Mouse (Mus musculus) left cerebral cortex, postnatal 36 days (tissue): ENCODE data around the gene Nfatc4. TPM values are rescaled to one million over a fixed set of nuclear protein-coding genes. Genes with fewer than 3 reads are reported as not detected.

Source experiments
- DNase-seq, 2 experiments: peaks; one replicate each; pipeline ENCODE4 v3.0.0; 2021 to 2022; ENCODE audit warnings: low spot score in 2 of 2, mixed read lengths in 1 of 2
- intact Hi-C: fragments of 180-260 bp; cut with DNase I; formaldehyde crosslinking; loops from one replicate; pipeline ENCODE4 v1.15.1; 2025
- total RNA-seq, 2 experiments: library from RNA; stranded (reverse); gene quantifications; 2 replicates each; pipeline ENCODE4 v1.2.3; 2021

The Nfatc4 gene
- total RNA-seq, 2 experiments from 2014 or later, result 1.8 TPM

DNA sequence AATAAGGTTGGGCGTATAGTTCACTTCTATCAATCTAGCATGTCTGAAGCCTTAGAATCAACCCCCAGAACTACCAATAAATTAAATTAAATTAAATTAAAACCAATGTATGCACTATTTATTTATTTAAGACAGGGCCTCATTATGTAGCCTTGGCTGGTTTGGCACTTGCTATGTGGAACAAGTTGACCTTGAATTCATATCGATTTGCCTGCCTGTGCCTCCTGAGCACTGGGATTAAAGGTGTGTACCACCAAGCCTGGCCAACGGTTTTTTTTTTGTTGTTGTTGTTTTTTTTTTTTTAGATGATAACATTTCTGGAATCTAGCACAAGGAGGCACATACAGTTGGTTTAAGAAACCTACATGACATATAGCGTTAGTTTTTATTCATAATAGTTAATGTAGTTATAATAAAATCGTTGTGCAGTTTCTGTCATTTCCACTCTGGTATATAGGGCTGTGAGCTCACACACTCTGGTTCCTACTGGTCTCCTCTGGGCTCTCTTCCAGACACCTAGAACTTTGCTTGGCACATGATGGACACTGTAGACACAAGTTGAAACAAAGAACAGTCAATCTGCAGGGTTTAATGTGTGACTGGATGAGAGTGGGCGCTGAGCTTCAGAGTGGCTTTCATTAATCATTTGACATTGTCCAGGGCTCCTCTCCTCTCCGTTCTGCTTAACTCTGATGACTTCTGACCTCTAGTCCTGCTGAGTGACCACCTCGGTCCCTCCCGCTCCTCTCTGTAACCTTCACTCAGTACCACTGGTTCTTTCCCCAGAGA is 22.8 kb downstream of the Nfatc4 start:
- intact Hi-C loops, result no loop called here

DNA sequence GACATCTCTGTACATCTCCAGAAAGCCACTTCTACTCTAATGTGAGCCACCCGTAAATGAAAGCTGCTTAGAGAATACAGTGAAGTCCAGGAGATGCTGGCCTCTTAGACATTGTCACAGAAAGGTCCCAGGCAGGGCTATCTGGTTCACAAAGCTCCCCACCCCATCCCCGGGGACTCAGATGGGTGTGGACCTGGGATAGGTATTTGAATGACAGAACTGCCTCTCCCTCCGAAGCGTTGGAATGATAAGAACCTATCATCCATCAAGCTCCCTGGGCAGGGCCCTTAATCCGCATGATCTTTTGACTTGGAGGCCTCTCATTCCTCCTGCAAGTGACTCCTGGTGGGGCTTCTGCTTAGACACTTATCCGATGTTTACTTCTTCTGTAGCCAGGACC is 27.9 kb downstream of the Nfatc4 start:
- DNase-seq, result no peak
- intact Hi-C loops, result no loop called here

More for the DNA sequence above, 22.8 kb downstream of the Nfatc4 start:
- DNase-seq, result no peak

- intact Hi-C loops, result no loop called here
- DNase-seq, result no peak
These were observed 30.0 kb downstream of the Nfatc4 start for GRCm38 (mm10) chr14:55852646-55853551.

GRCm38 (mm10) chr14:55853621-55854285 is 30.8 kb downstream of the Nfatc4 start, which contains the start of gene Nynrin:
TSS of gene Nynrin (plus strand) at chr14:55854010.
- DNase-seq, result no peak
- intact Hi-C loops, result no loop called here

DNA sequence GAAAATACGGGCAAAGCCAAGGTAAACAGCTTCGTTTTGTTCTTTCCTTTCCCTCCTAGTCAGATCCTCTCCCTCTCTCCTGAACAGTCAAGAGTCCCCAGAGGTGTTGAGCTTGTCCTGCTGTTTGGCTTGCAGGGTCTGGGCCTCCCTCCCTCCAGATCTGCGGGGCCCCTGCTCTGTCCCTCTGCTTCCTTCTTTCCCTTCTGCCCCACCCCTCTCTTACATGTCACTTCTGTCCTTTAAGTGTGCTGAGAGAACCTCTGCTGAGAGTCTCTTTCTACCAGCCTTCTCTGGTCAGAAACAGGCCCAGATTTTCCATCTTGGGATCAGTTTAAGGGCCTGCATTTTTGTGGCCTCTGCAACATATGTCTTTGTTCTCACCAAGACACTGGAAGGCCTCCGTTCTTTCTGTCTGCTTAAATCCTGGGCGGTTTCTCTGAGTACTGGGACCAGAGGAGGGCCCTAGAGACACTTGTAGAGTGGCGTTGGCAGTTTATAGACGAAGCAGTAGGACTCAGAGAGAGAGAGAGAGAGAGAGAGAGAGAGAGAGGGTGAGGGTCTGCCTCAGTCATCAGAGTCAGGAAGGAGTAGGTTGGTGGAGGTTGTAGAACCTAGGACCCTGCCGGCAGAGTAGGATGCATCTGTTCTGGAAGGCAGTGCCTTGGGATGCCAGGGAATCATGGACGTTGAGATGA is 31.6 kb downstream of the Nfatc4 start:
- intact Hi-C loops, result no loop called here

DNA sequence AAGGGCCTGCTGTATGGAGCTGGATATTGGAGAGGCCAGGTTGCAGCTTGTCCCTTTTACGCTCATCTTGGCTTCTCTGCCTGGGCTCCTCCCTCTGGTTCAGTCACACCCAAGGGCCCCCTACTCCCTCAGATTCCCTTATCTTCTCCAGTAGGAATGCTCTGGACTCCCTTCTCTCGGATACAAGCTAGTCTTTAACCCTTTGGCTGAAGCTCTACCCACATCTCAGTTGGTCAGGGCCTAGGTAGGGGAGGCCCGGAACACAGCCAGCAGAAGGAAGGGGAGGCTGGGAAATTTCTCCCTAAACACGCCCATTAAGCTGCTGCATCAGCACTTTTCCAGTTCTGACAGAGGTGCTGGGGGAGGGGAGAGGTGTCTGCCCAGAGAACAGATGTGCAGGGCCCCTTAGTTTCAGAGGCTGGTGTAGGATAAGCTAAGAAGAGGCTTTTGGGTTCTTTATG is 32.2 kb downstream of the Nfatc4 start:
- intact Hi-C loops, result no loop called here
- DNase-seq, result no peak

More for the DNA sequence above, 31.6 kb downstream of the Nfatc4 start:
- DNase-seq, result no peak

DNA sequence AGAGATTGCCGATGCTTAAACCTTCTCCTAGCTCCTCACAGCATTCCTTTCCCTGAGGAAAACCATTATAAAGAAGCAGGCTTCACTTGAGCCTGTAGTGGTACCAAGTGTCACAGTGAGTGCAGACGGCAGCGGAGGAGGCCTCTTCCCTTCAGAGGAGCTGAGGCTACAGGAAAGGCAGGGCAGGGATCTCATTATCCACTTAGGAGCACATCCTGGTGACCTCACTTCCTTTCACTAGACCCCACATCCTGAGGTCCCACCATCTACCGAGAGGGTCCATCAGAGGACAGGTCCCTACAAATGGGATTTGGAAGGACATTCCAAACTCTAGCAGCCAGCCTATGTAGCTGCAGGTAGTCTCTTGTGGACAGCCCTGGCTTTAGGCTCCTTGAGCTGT is 34.6 kb downstream of the Nfatc4 start:
- no peak for DNase-seq
- intact Hi-C loops, result no loop called here

GRCm38 (mm10) chr14:55862186-55862585 is 39.2 kb downstream of the Nfatc4 start:
- no peak for DNase-seq
- intact Hi-C loops, result loop anchor here (2.0 kb wide), 1 partner anchor 77 kb away; the partner anchor contains the start of gene Adcy4

- no peak for DNase-seq
- intact Hi-C loops, result loop anchor here (2.0 kb wide), 1 partner anchor 78 kb away; the partner anchor contains the start of gene Adcy4
These were observed 40.0 kb downstream of the Nfatc4 start for GRCm38 (mm10) chr14:55862970-55863369.

DNA sequence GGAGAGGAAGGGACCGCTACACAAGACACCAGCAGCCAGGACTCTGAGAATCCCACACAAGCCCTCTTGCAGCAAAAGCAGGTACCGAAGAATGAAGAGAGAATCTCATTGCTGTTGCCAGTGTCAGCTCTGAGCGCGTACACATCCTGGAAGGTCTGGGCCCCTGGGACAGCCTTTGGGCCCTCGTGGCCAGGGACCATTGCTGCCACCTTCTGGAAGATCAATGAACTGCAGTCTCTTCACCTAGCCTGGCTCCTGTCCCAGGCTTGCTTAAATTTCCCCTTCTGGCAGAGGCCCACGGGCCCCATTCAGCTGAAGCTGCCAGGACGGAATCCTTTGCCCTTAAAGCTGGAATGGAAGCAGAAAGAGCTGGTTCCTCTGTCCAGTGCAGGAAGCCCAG is 40.8 kb downstream of the Nfatc4 start:
- DNase-seq, result peak; percentile 45 to 61
- intact Hi-C loops, result loop anchor here (2.0 kb wide), 2 partner anchors 41 to 79 kb away; partner anchors contain the start of genes Adcy4 and Nfatc4

GRCm38 (mm10) chr14:55866962-55867361 is 44.0 kb downstream of the Nfatc4 start:
- intact Hi-C loops, result no loop called here
- DNase-seq, result peak in 1 of 2 experiments; percentile 40

- DNase-seq, result no peak
- intact Hi-C loops, result no loop called here
These were observed 45.5 kb downstream of the Nfatc4 start for GRCm38 (mm10) chr14:55868230-55869026.

GRCm38 (mm10) chr14:55869538-55869937 is 46.6 kb downstream of the Nfatc4 start:
- no peak for DNase-seq
- intact Hi-C loops, result no loop called here

DNA sequence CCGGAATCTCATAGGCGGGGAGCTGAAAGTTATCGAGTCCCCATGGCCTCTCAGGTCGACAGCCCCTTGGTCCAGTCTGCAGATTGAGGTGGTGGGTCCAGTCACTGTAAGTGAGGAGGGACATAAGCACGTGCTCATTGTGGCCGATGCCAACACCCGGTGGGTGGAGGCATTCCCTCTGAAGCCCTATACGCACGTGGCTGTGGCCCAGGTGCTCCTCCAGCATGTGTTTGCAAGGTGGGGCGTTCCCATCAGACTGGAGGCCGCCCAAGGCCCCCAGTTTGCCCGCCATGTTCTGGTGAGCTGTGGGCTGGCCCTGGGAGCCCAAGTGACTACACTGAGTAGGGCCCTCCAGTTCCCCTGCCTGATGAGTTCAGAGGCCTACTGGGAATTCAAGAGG is 49.1 kb downstream of the Nfatc4 start:
- DNase-seq, result no peak
- intact Hi-C loops, result loop anchor here (2.0 kb wide), 1 partner anchor 47 kb away; no protein-coding TSS in a partner anchor

GRCm38 (mm10) chr14:55872551-55872950 is 49.6 kb downstream of the Nfatc4 start:
- intact Hi-C loops, result loop anchor here (2.0 kb wide), 1 partner anchor 46 kb away; no protein-coding TSS in a partner anchor
- DNase-seq, result no peak

DNA sequence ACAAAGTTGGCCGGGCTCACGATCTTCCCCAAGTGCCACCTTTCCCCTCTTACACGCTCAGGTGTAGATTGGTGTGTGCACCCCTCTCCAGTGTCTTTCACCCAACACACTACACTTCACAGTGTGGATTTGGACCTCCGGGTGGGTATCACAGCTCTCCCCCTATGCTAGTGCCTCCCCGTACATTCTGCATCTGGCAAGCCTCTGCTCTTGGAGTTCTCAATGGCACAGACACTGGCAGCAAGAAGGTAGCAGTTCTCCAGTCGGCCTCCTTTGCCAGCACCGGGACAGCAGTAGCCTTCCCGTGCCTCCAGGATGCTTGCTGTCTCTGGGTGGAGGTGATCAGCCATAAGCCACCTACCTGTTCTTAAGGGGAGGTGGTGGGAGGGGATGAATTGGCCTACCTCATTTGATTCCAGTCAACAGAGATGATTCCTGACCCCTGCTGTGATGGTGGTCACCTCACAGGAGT is 50.3 kb downstream of the Nfatc4 start:
- intact Hi-C loops, result loop anchor here (2.0 kb wide), 1 partner anchor 46 kb away; no protein-coding TSS in a partner anchor
- DNase-seq, result no peak

DNA sequence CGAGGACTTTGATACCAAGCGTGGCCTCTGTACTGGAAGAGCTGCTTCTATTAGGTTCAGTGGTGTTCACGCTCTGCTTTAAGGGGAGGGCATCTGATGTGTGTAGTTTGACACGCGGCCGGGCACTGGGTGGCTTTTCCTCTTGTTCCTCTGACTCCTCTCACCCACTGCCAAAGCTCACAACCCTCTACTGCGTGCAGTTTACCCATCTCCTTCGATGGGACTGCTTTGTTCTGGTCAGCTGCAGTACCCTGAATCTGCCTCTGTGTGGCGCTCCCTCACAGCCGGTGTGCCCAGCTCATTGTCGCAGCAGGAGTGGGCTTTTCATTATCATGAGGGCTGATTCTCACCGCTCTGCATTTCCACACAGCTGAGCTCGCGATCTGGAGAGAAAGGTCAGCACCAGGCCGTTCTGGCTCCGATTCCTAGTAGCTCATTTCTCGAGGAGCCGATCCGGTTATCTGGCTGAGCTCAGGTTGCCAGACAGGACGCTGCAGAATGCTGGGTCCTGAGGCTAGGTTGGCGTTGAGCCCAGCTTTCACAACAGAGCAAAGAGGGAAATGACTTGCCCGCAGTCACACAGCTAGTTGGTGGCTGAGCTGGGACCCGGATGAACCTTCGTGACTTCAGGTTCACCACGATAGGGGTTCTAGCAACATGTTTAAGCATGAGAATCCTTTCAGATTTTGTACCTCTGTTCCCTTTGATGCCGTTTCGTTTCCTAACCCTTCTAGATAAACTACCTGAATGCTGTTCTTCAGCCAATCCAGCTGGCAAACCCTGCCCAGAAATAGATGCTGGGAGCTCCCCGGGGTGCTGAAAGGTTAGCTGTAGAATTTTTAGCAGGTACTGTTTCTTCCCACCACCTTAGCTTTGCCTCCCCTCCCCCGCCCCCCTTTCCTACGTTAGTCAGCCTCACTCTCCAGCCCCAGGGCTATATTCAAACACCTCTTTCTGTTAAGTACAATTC is 51.1 kb downstream of the Nfatc4 start:
- intact Hi-C loops, result loop anchor here (2.0 kb wide), 1 partner anchor 45 kb away; no protein-coding TSS in a partner anchor
- peak; percentile 63 to 69 for DNase-seq
